Mouse (Mus musculus) midbrain, embryonic 14.5 days (tissue): ENCODE data around the gene Adra2c. TPM values are rescaled to one million over a fixed set of nuclear protein-coding genes. Genes with fewer than 3 reads are reported as not detected.

ENCODE experiments used
- ATAC-seq: fragments of 200-750 bp; cut with Nextera tagmentation; 2 replicates; pipeline ENCODE4 v1.8.0; 2017; ENCODE audit warnings: moderate number of reproducible peaks, moderate library complexity; ENCODE audit not compliant: low FRiP score, low TSS enrichment
- DNase-seq: peaks from one replicate; pipeline ENCODE4 v3.0.0-alpha.2; 2015
- H3K27ac ChIP-seq: fragments of 300-500 bp; sonication (generic); replicated peaks from 2 replicates; pipeline ENCODE4 v1.5.1; 2014; ENCODE audit warnings: mild to moderate bottlenecking, low read depth, low read length, moderate library complexity
- H3K27me3 ChIP-seq: fragments of 300-500 bp; sonication (generic); 2 replicates; pipeline ENCODE4 v1.6.1; 2014; ENCODE audit warnings: low read length, control low read depth, mixed read lengths; ENCODE audit not compliant: control insufficient read depth, insufficient read depth
- H3K36me3 ChIP-seq: fragments of 300-500 bp; sonication (generic); 2 replicates; pipeline ENCODE4 v1.6.1; 2014; ENCODE audit warnings: low read length, control low read depth; ENCODE audit not compliant: control insufficient read depth, insufficient read depth
- H3K4me1 ChIP-seq: fragments of 300-500 bp; sonication (generic); 2 replicates; pipeline ENCODE4 v1.6.1; 2014; ENCODE audit warnings: mild to moderate bottlenecking, antibody characterized with exemption, low read length, control low read depth; ENCODE audit not compliant: control insufficient read depth, insufficient read depth
- H3K4me2 ChIP-seq: fragments of 300-500 bp; sonication (generic); 2 replicates; pipeline ENCODE4 v1.6.1; 2014; ENCODE audit warnings: mild to moderate bottlenecking, low read length, moderate library complexity
- H3K4me3 ChIP-seq: fragments of 300-500 bp; sonication (generic); replicated peaks from 2 replicates; pipeline ENCODE4 v1.5.1; 2014; ENCODE audit warnings: low read depth, low read length
- H3K9ac ChIP-seq: fragments of 300-500 bp; sonication (generic); replicated peaks from 2 replicates; pipeline ENCODE4 v1.6.1; 2014; ENCODE audit warnings: mild to moderate bottlenecking, low read length, moderate library complexity
- H3K9me3 ChIP-seq: fragments of 300-500 bp; sonication (generic); 2 replicates; pipeline ENCODE4 v1.6.1; 2016; ENCODE audit warnings: low read length, control low read depth, mixed read lengths; ENCODE audit not compliant: control insufficient read depth
- WGBS: fragments of 180-500 bp; shearing (Covaris S2); extraction: QIAGEN DNeasy Blood & Tissue Kit; methylation state at CpG from one replicate; pipeline ENCODE4 v1.1.7; 2014; 5-methylcytosine and 5-hydroxymethylcytosine counted together
- polyA plus RNA-seq: library from polyadenylated mRNA; unstranded; fragments of >200 nt; fragmentation: Nextera tagmentation; extraction: Ambion mirVana; gene quantifications from 2 replicates; pipeline ENCODE4 v1.2.1, GENCODE M21; 2014

The Adra2c gene
- polyA plus RNA-seq, 1 experiment from 2014 or later = 0.46 TPM

GRCm38 (mm10) chr5:35315204-35315603 lies 37.1 kb downstream of the Adra2c start:
- DNase-seq (no peak), ATAC-seq (no peak)
- H3K9ac ChIP-seq = no peak overlapping the region
- no peaks in the 10 kb centered on the region for H3K27me3 ChIP-seq
- no peak overlapping the region for H3K4me2 ChIP-seq
- H3K36me3 ChIP-seq = no peaks in the 10 kb centered on the region
- no peak overlapping the region for H3K27ac ChIP-seq
- H3K4me3 ChIP-seq = no peak overlapping the region
- no peaks in the 10 kb centered on the region for H3K9me3 ChIP-seq
- WGBS = 81% methylated on average over 3 of the region's 3 CpGs
- H3K4me1 ChIP-seq = peaks cover 19% of the 10 kb centered on the region

- Histone ChIP-seq H3K4me2 (no peak overlapping the region), H3K4me1 (no peaks in the 10 kb centered on the region), H3K36me3 (no peaks in the 10 kb centered on the region), H3K27ac (no peak overlapping the region), H3K4me3 (no peak overlapping the region), H3K27me3 (no peaks in the 10 kb centered on the region), H3K9me3 (no peaks in the 10 kb centered on the region), H3K9ac (no peak overlapping the region)
- DNase-seq = peak; percentile 51
- ATAC-seq = no peak
- 85% methylated on average over 2 of the region's 2 CpGs for WGBS
These were observed 42.5 kb downstream of the Adra2c start for GRCm38 (mm10) chr5:35320650-35321049.

- Histone ChIP-seq H3K27ac (no peak overlapping the region), H3K4me2 (no peak overlapping the region), H3K9me3 (no peaks in the 10 kb centered on the region), H3K9ac (no peak overlapping the region), H3K36me3 (no peaks in the 10 kb centered on the region), H3K4me3 (no peak overlapping the region), H3K27me3 (no peaks in the 10 kb centered on the region), H3K4me1 (no peaks in the 10 kb centered on the region)
- ATAC-seq = no peak
- no peak for DNase-seq
- 60% methylated on average over 4 of the region's 4 CpGs for WGBS
These were observed 52.7 kb downstream of the Adra2c start for GRCm38 (mm10) chr5:35330822-35331221.

Other genes starting within 250 kb of the Adra2c start
- gene Hgfac, start 236.8 kb upstream of the Adra2c start, polyA plus RNA-seq = 0.61 and 1.1 TPM in 2 replicates
- gene Dok7, start 221.6 kb upstream of the Adra2c start, polyA plus RNA-seq = 3.6 and 6.2 TPM in 2 replicates
- 132 and 136 TPM in 2 replicates for gene Lrpap1, start 172.6 kb upstream of the Adra2c start, polyA plus RNA-seq
- gene Hmx1, start 110.8 kb downstream of the Adra2c start, polyA plus RNA-seq = not detected in 2 replicates
- gene Cpz, start 247.4 kb downstream of the Adra2c start, polyA plus RNA-seq = 0.79 TPM in 1 of 2 replicates, not detected in the other